Mouse (Mus musculus) liver, embryonic 14.5 days (tissue): ENCODE measurements around the gene Crisp2. TPM values are rescaled to one million over a fixed set of nuclear protein-coding genes. Genes with fewer than 3 reads are reported as not detected.

ENCODE experiments used
- ATAC-seq: fragments of 200-750 bp; cut with Nextera tagmentation; 2 replicates; pipeline ENCODE4 v1.8.0; 2017; ENCODE audit warnings: moderate number of reproducible peaks, mild to moderate bottlenecking, moderate library complexity; ENCODE audit not compliant: insufficient read depth
- DNase-seq, 3 experiments: peaks; one replicate each; pipeline ENCODE4 v3.0.0-alpha.2; 2012 to 2013; ENCODE audit warnings: low read depth in 3 of 3, low spot score in 3 of 3
- H3K27ac ChIP-seq: fragments of 300-500 bp; sonication (generic); 2 replicates; pipeline ENCODE4 v1.5.1; 2014; ENCODE audit warnings: moderate library complexity, mild to moderate bottlenecking, control low read depth, inconsistent platforms
- H3K27me3 ChIP-seq: fragments of 300-500 bp; sonication (generic); 2 replicates; pipeline ENCODE4 v1.6.1; 2014; ENCODE audit warnings: mild to moderate bottlenecking, low read length, moderate library complexity; ENCODE audit not compliant: control insufficient read depth, insufficient read depth
- H3K36me3 ChIP-seq: fragments of 300-500 bp; sonication (generic); replicated peaks from 2 replicates; pipeline ENCODE4 v1.6.1; 2014; ENCODE audit warnings: low read depth; ENCODE audit not compliant: control insufficient read depth, insufficient read depth
- H3K4me1 ChIP-seq, 2 experiments: fragments of 200-500 bp in 1 of 2; fragments of 300-500 bp in 1 of 2; sonication (generic) in 1 of 2; replicated peaks; 2 replicates each; pipeline ENCODE4 v1.6.1; 2012 to 2014; ENCODE audit warnings: antibody characterized with exemption in 1 of 2, inconsistent platforms in 1 of 2, low read length in 1 of 2; ENCODE audit not compliant: control insufficient read depth in 2 of 2, insufficient read depth in 2 of 2
- H3K4me2 ChIP-seq: fragments of 300-500 bp; sonication (generic); 2 replicates; pipeline ENCODE4 v1.6.1; 2014; ENCODE audit warnings: low read depth, mild to moderate bottlenecking, control low read depth, moderate library complexity
- H3K4me3 ChIP-seq, 2 experiments: fragments of 200-500 bp in 1 of 2; fragments of 300-500 bp in 1 of 2; sonication (generic) in 1 of 2; 2 replicates each; pipeline ENCODE4 v1.5.1; 2012 to 2014; ENCODE audit warnings: low read depth in 2 of 2, low read length in 2 of 2, mild to moderate bottlenecking in 2 of 2, control low read depth in 1 of 2, inconsistent platforms in 1 of 2, moderate library complexity in 1 of 2; ENCODE audit not compliant: insufficient read depth in 1 of 2
- H3K9ac ChIP-seq: fragments of 300-500 bp; sonication (generic); replicated peaks from 2 replicates; pipeline ENCODE4 v1.6.1; 2014; ENCODE audit warnings: mild to moderate bottlenecking, control low read depth, moderate library complexity
- H3K9me3 ChIP-seq: fragments of 300-500 bp; sonication (generic); 2 replicates; pipeline ENCODE4 v1.6.1; 2016; ENCODE audit warnings: low read length, mixed read lengths; ENCODE audit not compliant: control insufficient read depth
- CTCF ChIP-seq: IDR thresholded peaks from 2 replicates; pipeline ENCODE4 v1.5.1; 2016; ENCODE audit warnings: antibody characterized with exemption, low read depth, control low read depth
- EP300 ChIP-seq: IDR thresholded peaks from 2 replicates; pipeline ENCODE4 v1.6.1; 2016; ENCODE audit warnings: antibody characterized with exemption, low read depth
- WGBS: fragments of 180-500 bp; shearing (Covaris S2); extraction: QIAGEN DNeasy Blood & Tissue Kit; methylation state at CpG from one replicate; pipeline ENCODE4 v1.1.7; 2014; ENCODE audit not compliant: insufficient replicate concordance; 5-methylcytosine and 5-hydroxymethylcytosine counted together
- polyA plus RNA-seq, 2 experiments: library from polyadenylated mRNA; depleted of rRNA in 1 of 2; stranded (reverse) in 1 of 2; unstranded in 1 of 2; fragments of >200 nt; fragmentation: Nextera tagmentation in 1 of 2; extraction: Ambion mirVana in 1 of 2; gene quantifications; 2 replicates each; pipeline versions ENCODE4 v1.2.1 to v1.2.3; 2012 to 2014

The Crisp2 gene
- polyA plus RNA-seq, 2 experiments, result 0.22 to 0.43 TPM

- TF ChIP-seq EP300 (0 out of 2 replicates have a peak, but pooled peaks have one; percentile 28), CTCF (peak; percentile 92)
- WGBS, result 33% methylated on average over 20 of the region's 20 CpGs
- no peak overlapping the region for H3K9ac ChIP-seq
- DNase-seq (peak; percentile 61 to 73 (median 61)), ATAC-seq (peak; percentile 99)
- no peak overlapping the region for H3K27ac ChIP-seq
- no peaks in the 10 kb centered on the region for H3K9me3 ChIP-seq
- H3K4me3 ChIP-seq, result peak overlapping the region in 1 of 2 experiments; percentile 21; a peak in 2 of 4 replicates
- H3K4me1 ChIP-seq, result peaks cover 0 to 8% of the 10 kb centered on the region in 2 experiments; a peak in 3 of 4 replicates
- H3K36me3 ChIP-seq, result no peaks in the 10 kb centered on the region
- H3K4me2 ChIP-seq, result peak overlapping the region; percentile 61
- no peaks in the 10 kb centered on the region for H3K27me3 ChIP-seq
These were observed 12.6 kb downstream of the Crisp2 start for GRCm38 (mm10) chr17:40793921-40794854.

DNA sequence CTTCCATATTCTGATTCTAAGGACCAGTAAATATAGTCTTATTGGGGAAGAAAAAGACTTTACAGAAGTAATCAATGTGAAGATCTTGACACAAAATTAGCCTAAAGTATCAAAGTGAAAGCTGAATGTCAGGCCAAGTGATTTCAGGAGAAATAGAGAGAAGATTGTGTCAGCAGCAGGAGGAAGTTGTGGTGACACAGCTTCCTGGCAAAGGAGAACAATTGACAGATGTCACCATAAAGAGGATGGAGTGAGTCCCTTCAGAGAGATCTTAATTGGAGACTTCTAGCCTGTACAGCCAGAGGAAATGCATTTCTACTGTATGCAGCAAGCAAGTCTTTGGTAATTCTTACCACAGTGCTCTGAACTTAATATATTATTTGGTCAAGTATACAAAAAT lies 16.9 kb downstream of the Crisp2 start:
- TF ChIP-seq EP300, result no peak
- no peak for TF ChIP-seq CTCF
- ATAC-seq (no peak), DNase-seq (no peak)
- H3K36me3 ChIP-seq, result no peaks in the 10 kb centered on the region
- H3K9ac ChIP-seq, result no peak overlapping the region
- no peak overlapping the region for H3K27ac ChIP-seq
- no peaks in the 10 kb centered on the region for H3K9me3 ChIP-seq
- no peak overlapping the region for H3K4me2 ChIP-seq
- H3K4me1 ChIP-seq, result peaks cover 0 to 8% of the 10 kb centered on the region in 2 experiments; a peak in 3 of 4 replicates
- no peak overlapping the region for H3K4me3 ChIP-seq
- no peaks in the 10 kb centered on the region for H3K27me3 ChIP-seq

DNA sequence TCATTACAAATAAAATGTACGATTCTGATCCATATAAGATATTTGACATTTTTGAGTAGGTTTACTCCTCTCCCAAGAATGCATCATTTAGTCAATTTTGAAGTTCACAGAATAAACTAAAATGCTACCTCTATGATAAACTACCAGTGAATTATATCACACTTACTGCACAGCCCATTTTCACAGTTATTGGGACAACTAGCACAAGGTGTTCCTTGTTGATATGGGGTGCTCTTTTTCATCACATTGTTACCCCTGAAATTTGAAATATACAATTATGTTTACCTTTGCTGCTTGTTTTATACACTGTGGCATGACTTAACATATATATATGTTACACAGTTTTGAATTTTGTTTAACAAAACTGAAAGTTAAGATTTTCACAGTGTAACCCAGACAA lies 39.7 kb downstream of the Crisp2 start:
- no peak overlapping the region for H3K4me2 ChIP-seq
- 0 out of 2 replicates have a peak, but pooled peaks have one; percentile 26 for ATAC-seq
- no peak overlapping the region for H3K4me3 ChIP-seq
- H3K4me1 ChIP-seq, result no peaks in the 10 kb centered on the region
- no peak overlapping the region for H3K9ac ChIP-seq
- WGBS, result 50% methylated on average over 1 of the region's 1 CpGs
- no peaks in the 10 kb centered on the region for H3K36me3 ChIP-seq
- H3K27ac ChIP-seq, result no peak overlapping the region
- H3K9me3 ChIP-seq, result no peaks in the 10 kb centered on the region
- no peaks in the 10 kb centered on the region for H3K27me3 ChIP-seq
- no peak for TF ChIP-seq CTCF
- peak; percentile 17; the same call in 1 of the 2 replicates for TF ChIP-seq EP300
- peak in 1 of 3 experiments; percentile 23 for DNase-seq

GRCm38 (mm10) chr17:40763662-40764061 lies 43.1 kb downstream of the Crisp2 start:
- H3K9ac ChIP-seq, result no peak overlapping the region
- H3K36me3 ChIP-seq, result no peaks in the 10 kb centered on the region
- DNase-seq, result no peak
- no peaks in the 10 kb centered on the region for H3K9me3 ChIP-seq
- H3K4me3 ChIP-seq, result no peak overlapping the region
- TF ChIP-seq EP300 (no peak), CTCF (no peak)
- H3K27me3 ChIP-seq, result no peaks in the 10 kb centered on the region
- no peak for ATAC-seq
- H3K27ac ChIP-seq, result no peak overlapping the region
- H3K4me1 ChIP-seq, result no peaks in the 10 kb centered on the region
- no peak overlapping the region for H3K4me2 ChIP-seq
- 59% methylated on average over 4 of the region's 4 CpGs for WGBS

- Histone ChIP-seq H3K4me2 (no peak overlapping the region), H3K27me3 (no peaks in the 10 kb centered on the region), H3K9me3 (no peaks in the 10 kb centered on the region), H3K27ac (no peak overlapping the region), H3K9ac (no peak overlapping the region), H3K36me3 (no peaks in the 10 kb centered on the region), H3K4me3 (no peak overlapping the region), H3K4me1 (no peaks in the 10 kb centered on the region)
- DNase-seq (no peak), ATAC-seq (no peak)
- 23% methylated on average over 4 of the region's 4 CpGs for WGBS
- TF ChIP-seq CTCF (no peak), EP300 (no peak)
These were observed 75.1 kb downstream of the Crisp2 start for GRCm38 (mm10) chr17:40731724-40732123.
